Mouse (Mus musculus): ENCODE data around the gene Ifngr1. TPM values are rescaled to one million over a fixed set of nuclear protein-coding genes. Genes with fewer than 3 reads are reported as not detected.

The Ifngr1 gene
- polyA plus RNA-seq, 1 experiment from 2014 or later: 91.0 TPM

DNA sequence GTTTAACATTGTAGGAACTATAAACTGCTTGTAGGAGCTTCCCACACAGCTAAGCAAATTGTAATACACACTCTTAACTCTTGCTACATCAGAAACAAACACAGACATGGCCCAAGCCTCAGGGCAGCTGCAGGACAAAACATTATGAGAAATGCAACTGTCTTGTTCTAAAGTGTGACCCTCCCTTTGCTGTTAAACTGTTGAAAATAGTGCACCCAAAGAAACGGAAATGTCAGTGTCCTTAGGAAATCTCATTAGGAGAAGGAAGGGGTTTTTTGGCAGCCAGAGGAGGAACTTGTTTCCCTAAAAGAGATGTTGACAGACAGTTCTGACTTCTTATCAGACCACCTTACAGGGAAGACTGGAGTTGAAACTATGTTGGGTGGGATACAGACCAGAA lies 21.0 kb upstream of the Ifngr1 start:
- no peak overlapping the region for H3K4me2 ChIP-seq (replicated peaks; ENCODE audit: low read depth)
- 61% methylated on average over 1 of the region's 1 CpGs for WGBS
- no peaks in the 10 kb centered on the region; the same call in 1 of the 2 replicates for H3K4me1 ChIP-seq (replicated peaks; ENCODE audit: control insufficient read depth, insufficient read depth, low read length)
- H3K36me3 ChIP-seq (ENCODE audit: control insufficient read depth, insufficient read depth): no peaks in the 10 kb centered on the region
- no peak for TF ChIP-seq CTCF (IDR thresholded peaks at IDR 0.05; ENCODE audit: low read depth)
- ATAC-seq: no peak
- H3K9ac ChIP-seq (ENCODE audit: low read depth, low read length): no peak overlapping the region
- H3K4me3 ChIP-seq (ENCODE audit: low read depth, low read length): no peak overlapping the region
- H3K27me3 ChIP-seq (replicated peaks; ENCODE audit: control insufficient read depth, insufficient read depth, low read length): no peaks in the 10 kb centered on the region
- no peak overlapping the region for H3K27ac ChIP-seq (ENCODE audit: low read depth, low read length)
- H3K9me3 ChIP-seq (ENCODE audit: control insufficient read depth): no peaks in the 10 kb centered on the region

DNA sequence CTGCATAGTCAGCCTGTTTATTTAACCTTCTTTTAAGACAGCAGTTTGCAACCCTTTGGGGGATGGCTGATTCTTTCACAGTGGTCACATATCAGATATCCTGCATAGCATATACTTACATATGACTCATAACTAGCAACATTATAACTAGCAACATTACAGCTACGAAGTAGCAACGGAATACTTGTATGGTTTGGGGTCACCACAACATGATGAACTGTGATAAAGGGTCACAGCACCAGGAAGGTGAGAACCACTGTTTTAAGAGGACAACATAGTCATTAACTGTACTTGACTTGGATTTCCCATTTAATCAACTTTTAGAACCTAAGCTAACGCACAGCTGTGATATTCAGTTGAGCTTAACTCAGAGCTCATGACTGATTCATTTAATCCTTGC lies 14.2 kb upstream of the Ifngr1 start:
- H3K27me3 ChIP-seq (replicated peaks; ENCODE audit: control insufficient read depth, insufficient read depth, low read length): no peaks in the 10 kb centered on the region
- no peaks in the 10 kb centered on the region for H3K36me3 ChIP-seq (ENCODE audit: control insufficient read depth, insufficient read depth)
- no peak for ATAC-seq
- H3K9ac ChIP-seq (ENCODE audit: low read depth, low read length): no peak overlapping the region
- H3K4me1 ChIP-seq (replicated peaks; ENCODE audit: control insufficient read depth, insufficient read depth, low read length): no peaks in the 10 kb centered on the region
- no peak overlapping the region for H3K4me2 ChIP-seq (replicated peaks; ENCODE audit: low read depth)
- no peaks in the 10 kb centered on the region for H3K9me3 ChIP-seq (ENCODE audit: control insufficient read depth)
- H3K4me3 ChIP-seq (ENCODE audit: low read depth, low read length): no peak overlapping the region
- 87% methylated on average over 3 of the region's 3 CpGs for WGBS
- TF ChIP-seq CTCF (IDR thresholded peaks at IDR 0.05; ENCODE audit: low read depth): no peak
- no peak overlapping the region for H3K27ac ChIP-seq (ENCODE audit: low read depth, low read length)

DNA sequence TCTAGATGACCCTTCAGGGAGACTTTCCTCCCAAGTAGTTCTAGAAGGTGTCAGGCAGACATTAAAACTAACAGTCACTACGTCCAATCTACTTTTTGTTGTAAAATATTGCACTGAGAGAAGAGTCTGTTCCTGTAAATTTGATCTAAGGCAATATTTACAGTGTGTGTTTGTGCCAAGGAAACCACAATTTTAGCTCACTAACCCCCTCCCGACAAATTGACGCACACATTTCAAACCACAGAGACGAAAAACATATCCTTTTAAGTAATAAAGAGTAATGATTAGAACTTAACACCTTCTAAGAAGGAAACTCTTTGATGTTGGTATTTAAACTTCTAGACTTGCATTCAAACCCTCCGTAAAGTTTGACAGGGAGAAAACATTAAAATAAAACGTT lies 13.7 kb upstream of the Ifngr1 start:
- Histone ChIP-seq H3K4me2 (replicated peaks; ENCODE audit: low read depth) (no peak overlapping the region), H3K9me3 (ENCODE audit: control insufficient read depth) (no peaks in the 10 kb centered on the region), H3K27ac (ENCODE audit: low read depth, low read length) (no peak overlapping the region), H3K4me1 (replicated peaks; ENCODE audit: control insufficient read depth, insufficient read depth, low read length) (no peaks in the 10 kb centered on the region), H3K4me3 (ENCODE audit: low read depth, low read length) (no peak overlapping the region), H3K9ac (ENCODE audit: low read depth, low read length) (no peak overlapping the region), H3K36me3 (ENCODE audit: control insufficient read depth, insufficient read depth) (no peaks in the 10 kb centered on the region), H3K27me3 (replicated peaks; ENCODE audit: control insufficient read depth, insufficient read depth, low read length) (no peaks in the 10 kb centered on the region)
- no peak for TF ChIP-seq CTCF (IDR thresholded peaks at IDR 0.05; ENCODE audit: low read depth)
- no peak for ATAC-seq
- WGBS: 81% methylated on average over 6 of the region's 6 CpGs

DNA sequence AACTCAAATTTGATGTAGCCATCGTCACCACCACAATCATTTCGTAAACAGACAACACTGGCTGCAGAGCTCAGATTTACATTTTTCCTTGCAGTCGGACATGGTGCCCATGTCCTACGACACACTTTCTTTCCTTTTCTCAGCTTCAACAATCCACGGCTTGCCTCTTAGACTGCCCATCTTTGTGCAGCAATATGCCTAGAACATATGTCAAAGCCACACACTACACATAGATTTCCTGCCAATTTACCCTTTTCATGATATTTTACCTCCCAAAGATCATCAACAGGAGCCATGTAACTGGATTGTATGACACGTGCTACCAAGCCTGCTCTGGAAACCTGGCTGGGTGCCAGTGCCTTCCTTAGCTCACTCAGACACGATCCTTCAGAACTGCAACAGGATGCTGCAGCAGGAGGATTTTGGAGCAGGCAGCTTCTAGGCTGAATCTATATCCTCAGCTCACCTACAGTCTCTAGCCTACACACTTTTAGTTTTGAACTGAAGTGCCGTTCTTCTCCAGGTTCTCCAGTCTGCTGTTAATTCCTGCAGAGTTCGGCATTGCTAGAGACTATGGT lies 13.3 kb upstream of the Ifngr1 start:
- Histone ChIP-seq H3K4me2 (replicated peaks; ENCODE audit: low read depth) (no peak overlapping the region), H3K27me3 (replicated peaks; ENCODE audit: control insufficient read depth, insufficient read depth, low read length) (no peaks in the 10 kb centered on the region), H3K9ac (ENCODE audit: low read depth, low read length) (no peak overlapping the region), H3K4me1 (replicated peaks; ENCODE audit: control insufficient read depth, insufficient read depth, low read length) (no peaks in the 10 kb centered on the region), H3K4me3 (ENCODE audit: low read depth, low read length) (no peak overlapping the region), H3K27ac (ENCODE audit: low read depth, low read length) (no peak overlapping the region), H3K9me3 (ENCODE audit: control insufficient read depth) (no peaks in the 10 kb centered on the region), H3K36me3 (ENCODE audit: control insufficient read depth, insufficient read depth) (no peaks in the 10 kb centered on the region)
- ATAC-seq: no peak
- WGBS: 63% methylated on average over 9 of the region's 9 CpGs
- TF ChIP-seq CTCF (IDR thresholded peaks at IDR 0.05; ENCODE audit: low read depth): no peak

DNA sequence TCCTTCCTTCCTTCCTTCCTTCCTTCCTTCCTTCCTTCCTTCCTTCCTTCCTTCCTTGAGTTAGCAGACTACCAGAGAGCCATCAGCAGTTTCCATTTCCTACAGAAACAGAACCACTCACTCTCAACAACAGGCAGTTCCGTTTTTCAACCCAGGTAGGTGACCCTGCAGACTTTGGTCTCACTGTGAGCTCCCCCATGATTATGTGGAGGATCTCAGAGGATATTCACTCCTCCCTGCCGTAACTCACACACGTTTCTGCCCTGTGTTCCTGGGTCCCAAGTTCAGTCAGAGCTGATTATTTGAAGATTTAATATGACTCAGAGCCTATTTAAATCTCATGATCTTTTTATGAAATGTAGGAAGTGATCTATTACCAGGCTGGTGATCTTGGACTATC lies 11.1 kb upstream of the Ifngr1 start:
- peak overlapping the region; percentile 78 for H3K27ac ChIP-seq (ENCODE audit: low read depth, low read length)
- no peaks in the 10 kb centered on the region for H3K4me1 ChIP-seq (replicated peaks; ENCODE audit: control insufficient read depth, insufficient read depth, low read length)
- no peak for TF ChIP-seq CTCF (IDR thresholded peaks at IDR 0.05; ENCODE audit: low read depth)
- ATAC-seq: peak; percentile 93
- H3K9ac ChIP-seq (ENCODE audit: low read depth, low read length): no peak overlapping the region
- no peak overlapping the region for H3K4me2 ChIP-seq (replicated peaks; ENCODE audit: low read depth)
- no peak overlapping the region for H3K4me3 ChIP-seq (ENCODE audit: low read depth, low read length)
- 28% methylated on average over 3 of the region's 3 CpGs for WGBS
- no peaks in the 10 kb centered on the region for H3K9me3 ChIP-seq (ENCODE audit: control insufficient read depth)
- H3K36me3 ChIP-seq (ENCODE audit: control insufficient read depth, insufficient read depth): no peaks in the 10 kb centered on the region
- H3K27me3 ChIP-seq (replicated peaks; ENCODE audit: control insufficient read depth, insufficient read depth, low read length): no peaks in the 10 kb centered on the region

DNA sequence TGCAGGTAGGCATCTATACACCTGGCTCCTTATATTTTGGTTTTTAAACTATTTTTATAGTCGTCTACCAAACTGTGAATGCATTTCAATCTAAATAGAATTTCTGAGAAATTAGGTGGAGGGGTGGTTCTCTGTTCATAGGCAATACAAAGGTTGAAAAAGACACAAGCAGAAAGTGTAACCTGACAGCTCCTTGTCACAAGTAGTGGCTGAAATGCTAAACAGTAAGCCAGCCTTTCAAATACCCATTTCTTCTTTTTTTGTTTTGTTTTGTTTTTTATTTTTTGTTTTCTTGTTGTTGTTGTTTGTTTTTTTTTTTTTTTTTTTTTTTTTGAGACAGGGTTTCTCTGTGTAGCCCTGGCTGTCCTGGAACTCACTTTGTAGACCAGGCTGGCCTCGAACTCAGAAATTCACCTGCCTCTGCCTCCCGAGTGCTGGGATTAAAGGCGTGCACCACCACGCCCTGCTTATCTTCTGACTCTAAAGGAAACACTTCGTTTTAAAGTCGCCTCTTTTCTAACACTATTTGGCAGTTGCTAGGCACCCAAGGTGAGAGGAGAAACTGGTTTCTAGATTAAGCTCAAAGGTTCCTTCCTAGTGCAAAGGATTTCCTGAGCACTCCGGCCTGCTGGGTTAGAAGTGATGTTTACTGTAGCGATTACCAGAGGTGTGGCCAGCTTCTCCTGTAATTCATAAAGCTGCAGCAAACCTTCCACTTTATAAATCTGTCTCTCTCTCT lies 9.7 kb upstream of the Ifngr1 start:
- H3K27ac ChIP-seq (ENCODE audit: low read depth, low read length): peak overlapping the region; percentile 65
- no peak overlapping the region for H3K4me2 ChIP-seq (replicated peaks; ENCODE audit: low read depth)
- 32% methylated on average over 8 of the region's 9 CpGs for WGBS
- no peaks in the 10 kb centered on the region for H3K36me3 ChIP-seq (ENCODE audit: control insufficient read depth, insufficient read depth)
- H3K4me1 ChIP-seq (replicated peaks; ENCODE audit: control insufficient read depth, insufficient read depth, low read length): no peaks in the 10 kb centered on the region
- no peak for TF ChIP-seq CTCF (IDR thresholded peaks at IDR 0.05; ENCODE audit: low read depth)
- ATAC-seq: peak; percentile 62
- H3K4me3 ChIP-seq (ENCODE audit: low read depth, low read length): no peak overlapping the region
- H3K9me3 ChIP-seq (ENCODE audit: control insufficient read depth): no peaks in the 10 kb centered on the region
- no peaks in the 10 kb centered on the region for H3K27me3 ChIP-seq (replicated peaks; ENCODE audit: control insufficient read depth, insufficient read depth, low read length)
- no peak overlapping the region for H3K9ac ChIP-seq (ENCODE audit: low read depth, low read length)

All from intestine, postnatal 0 days (tissue).